Mouse (Mus musculus) ES-E14 (cell line): Measurements from ENCODE around the gene Lrmp.

ENCODE experiments used
- HCFC1 ChIP-seq: IDR thresholded peaks from 2 replicates; pipeline ENCODE4 v1.6.1; 2012; ENCODE audit warnings: low read length, inconsistent platforms, borderline replicate concordance; ENCODE audit not compliant: insufficient read depth
- MAFK ChIP-seq: IDR thresholded peaks from 2 replicates; pipeline ENCODE4 v1.6.1; 2014; ENCODE audit warnings: mild to moderate bottlenecking, low read depth, low read length, inconsistent platforms; ENCODE audit not compliant: insufficient read depth

GRCm38 (mm10) chr6:145069921-145070320, 45.5 kb upstream of the Lrmp start:
- TF ChIP-seq HCFC1 (no peak), MAFK (no peak)
